Mouse (Mus musculus): ENCODE data around the gene Dnah5.

DNA sequence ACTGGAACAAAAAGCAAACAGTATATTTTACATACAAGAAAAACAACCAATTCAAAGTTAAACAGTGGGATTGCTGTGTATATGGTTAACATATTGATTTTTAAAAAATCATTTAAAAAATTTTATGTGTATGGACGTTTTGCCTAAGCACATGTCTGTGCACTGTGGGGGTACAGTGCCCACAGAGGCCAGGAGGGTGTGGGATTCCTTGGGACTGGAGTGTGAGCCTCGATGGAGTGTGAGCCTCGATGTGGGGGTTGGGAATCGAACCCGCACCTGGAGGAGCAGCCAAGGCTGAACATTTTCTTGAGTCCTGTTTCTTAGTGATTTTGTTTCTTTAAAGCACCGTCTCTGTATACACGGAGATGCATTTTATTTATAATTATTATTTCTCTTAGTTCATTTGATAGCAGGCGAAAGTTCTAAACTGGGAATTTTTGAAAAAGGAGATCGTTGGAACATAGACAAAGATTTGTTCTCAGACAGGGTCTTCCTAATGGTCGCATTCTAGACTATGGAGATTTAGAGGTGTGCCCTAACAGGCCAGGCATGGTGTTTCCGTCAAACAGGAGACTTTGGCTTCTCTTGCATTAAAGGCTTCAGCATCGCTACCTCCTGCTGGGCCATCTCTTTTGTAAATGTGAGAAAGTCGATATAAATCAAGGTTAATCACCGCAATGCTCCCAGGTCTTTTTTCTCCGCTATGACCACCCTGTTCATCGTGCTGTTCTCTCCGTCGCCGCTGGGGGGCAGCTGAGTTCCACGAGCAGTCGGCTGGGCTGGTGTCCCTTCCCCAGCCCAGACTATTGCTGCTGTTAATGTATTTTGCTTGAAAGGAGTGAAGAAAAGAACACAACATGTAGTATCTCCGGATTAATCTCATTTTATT is 15.8 kb upstream of the Dnah5 start:
- TF ChIP-seq ZC3H11A (IDR thresholded peaks at IDR 0.05; ENCODE audit: borderline replicate concordance, low read depth, low read length) (peak; percentile 73; the same call in 1 of the 2 replicates), HCFC1 (IDR thresholded peaks at IDR 0.05; ENCODE audit: borderline replicate concordance, insufficient read depth, low read length) (no peak), MAFK (IDR thresholded peaks at IDR 0.05; ENCODE audit: insufficient read depth, low read depth, low read length) (no peak)
